Mouse (Mus musculus): ENCODE data around the gene Inpp5a.

The Inpp5a gene

DNA sequence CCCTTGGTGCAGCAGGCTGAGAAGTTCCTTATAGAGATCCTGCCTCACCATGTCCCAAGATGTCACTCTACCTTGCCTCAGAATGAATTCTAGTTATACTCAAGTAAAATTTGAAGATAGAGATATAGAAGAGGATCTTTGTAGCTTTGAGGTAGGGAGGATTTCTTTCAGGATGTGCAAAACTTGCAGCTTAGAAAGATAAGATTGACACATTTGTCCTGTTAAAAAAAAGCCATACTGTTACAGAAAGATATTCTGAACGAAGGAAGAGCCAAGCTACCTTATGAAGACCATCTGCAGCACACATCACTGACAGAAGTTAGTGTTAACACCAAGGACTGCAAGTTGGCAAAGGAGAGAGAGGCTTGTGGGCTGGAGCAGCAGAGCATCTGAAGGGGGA, 90.2 kb downstream of the Inpp5a start:
- no peak for DNase-seq (ENCODE audit: low spot score)

DNA sequence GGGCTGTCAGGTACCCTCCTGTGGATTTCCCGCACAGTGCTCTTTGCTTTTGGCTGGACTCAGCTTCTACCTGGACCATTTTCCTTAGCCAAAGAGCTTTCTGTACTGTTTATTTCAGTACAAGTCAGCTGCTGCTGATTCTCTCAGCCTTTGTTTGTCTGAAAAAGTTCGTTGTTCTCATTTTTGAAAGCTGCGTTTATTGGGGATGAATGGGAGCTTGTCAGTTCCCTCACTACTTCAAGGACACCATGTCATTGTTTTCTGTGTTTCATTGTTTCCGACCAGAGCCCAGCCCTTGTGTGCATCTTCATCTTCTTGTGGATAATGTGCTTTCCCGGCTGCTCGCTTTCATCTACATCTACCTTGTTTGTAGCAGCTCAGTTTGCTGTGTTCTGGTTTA, 90.7 kb downstream of the Inpp5a start:
- no peak for DNase-seq (ENCODE audit: low spot score)

DNA sequence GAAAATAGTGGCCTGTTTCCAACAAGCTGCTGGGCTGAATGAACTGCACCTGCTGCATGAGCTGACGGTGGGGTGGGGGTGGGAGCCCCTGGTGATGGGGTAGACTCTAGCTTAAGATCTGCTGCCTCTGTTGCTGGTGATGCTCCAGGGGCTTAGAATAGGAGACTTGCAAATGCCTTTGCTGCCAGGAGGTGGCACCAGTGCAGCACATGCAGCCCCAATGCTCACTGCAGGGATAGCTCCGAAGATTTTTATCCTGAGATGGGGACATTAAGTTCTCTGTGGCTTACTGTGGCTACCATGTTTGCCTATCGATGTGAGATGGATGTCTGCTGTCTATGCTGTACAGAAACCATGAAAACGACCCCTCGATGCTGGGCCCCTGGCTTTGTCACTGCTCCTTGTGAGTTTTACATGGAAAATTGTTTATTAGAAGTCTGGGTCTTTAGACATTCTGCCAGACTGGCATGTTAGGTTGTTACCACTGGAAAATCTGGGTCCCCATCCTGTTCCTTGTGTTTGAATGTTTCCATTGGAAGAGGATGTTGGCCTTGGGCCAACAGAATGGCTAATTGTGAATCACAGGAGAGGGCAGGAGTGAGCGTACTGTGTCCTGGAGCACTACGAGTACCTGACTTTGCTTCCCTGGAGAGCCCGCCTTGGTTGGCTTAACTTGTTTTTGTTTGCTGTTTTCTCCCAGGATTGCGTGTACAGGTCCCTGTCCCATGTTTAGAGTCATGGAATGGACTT, 95.5 kb downstream of the Inpp5a start:
- DNase-seq (ENCODE audit: low spot score), result no peak

DNA sequence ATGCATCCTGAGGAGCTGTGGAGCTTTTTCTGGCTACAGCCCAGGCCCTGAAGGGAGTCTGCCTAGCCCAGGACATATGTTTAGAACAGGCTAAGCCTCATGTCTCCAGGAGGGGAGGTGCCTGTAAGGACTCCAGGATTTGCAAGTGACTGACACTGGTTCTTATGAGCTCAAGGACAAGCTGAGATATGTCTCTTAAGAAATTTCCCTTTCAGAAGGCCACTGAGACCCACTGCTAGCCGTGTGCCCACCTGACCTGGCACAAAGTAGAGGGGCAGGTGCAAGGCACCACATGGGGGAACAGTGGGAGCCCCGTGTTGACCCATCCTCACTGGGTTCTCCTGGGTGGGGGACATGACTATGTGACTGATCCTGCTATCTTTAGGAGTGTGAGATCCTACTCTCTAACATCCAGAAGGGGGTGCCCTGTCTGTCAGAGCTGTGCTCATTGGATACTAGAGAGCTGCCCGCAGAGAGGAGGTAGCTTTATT, 100.9 kb downstream of the Inpp5a start:
- no peak for DNase-seq (ENCODE audit: low spot score)

DNA sequence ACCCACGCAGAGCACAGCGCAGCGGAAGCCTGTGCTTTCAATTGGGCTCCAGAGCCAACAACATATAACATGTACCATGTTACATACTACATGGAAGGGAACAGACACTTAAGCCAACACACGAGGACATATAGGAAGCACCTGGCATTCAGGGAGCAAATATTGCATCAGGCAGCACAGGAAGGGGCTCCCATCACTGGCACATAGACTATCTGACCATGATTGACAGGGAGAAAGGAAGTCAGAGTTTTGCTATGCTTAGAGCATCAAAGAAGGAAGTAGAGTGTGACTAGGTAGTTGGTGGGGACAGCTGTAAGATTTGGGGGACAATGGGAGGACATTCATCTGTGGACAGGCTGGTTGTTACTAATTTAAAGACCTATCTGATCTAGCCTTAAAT, 103.4 kb downstream of the Inpp5a start:
- DNase-seq (ENCODE audit: low spot score), result no peak

DNA sequence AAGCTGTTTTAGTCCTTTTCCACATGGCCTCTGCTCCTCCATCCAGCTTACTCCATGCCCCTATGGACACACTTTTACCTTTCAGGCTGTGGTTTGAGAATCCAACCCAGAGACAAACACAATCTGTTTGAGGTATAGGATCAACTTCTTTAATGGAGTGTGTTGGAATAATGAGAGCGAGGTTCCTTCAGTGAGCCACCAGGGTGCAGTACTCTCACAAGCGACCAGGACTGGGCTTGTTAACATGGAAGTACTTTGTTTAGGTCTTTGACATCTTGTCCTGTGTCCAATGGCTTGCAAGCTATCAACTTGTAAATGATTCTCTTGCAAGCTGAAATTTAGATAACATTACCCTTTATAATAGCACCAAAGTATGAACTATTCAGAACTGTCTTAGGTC, 104.0 kb downstream of the Inpp5a start:
- no peak for DNase-seq (ENCODE audit: low spot score)

DNA sequence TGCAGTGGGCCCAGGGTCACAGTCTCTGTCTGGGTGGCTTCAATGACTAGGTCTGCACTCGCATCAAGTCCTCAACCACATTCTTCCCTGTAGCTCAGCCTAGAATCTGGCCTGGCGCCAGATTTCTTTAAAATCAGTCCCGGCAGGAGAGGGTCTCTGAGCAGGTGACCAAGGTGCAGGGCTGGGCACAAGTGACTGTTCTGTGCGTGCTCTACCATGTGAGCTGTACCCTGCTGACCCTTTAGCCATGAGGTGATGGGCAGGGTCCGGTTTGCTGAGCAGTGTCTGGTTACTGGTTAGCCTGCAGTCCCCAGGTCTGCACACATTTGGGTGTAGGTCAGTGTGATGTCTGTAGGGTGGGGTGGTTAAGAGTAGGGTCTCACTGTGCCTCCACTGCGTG, 106.9 kb downstream of the Inpp5a start:
- DNase-seq (ENCODE audit: low spot score), result no peak

DNA sequence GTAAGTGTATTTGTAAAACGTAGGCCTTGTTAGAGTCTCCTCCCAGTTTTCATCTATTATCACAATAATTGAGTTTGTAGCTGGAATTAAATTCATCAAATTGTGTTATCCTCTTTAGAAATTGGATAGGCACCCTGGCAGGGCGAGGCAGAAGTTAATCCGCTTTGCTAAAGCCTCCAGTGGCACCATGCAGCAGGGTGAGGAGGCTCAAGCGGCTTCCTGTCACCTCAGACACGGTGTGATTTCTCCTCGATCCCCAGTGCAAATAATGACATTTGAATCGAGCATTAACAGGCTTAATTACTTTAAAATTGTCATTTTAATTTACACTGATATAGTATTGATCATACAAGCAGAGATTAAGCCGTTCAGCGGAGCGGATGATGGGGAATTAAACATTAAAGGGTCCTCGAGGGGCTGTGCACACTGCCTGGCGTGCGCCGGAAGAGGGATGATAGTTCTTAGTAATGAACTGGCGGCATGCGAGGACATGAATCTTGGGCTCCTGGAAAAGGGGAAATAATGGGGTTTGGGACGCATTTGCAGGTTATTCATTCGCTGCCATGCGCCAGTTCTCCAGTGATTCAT, 109.2 kb downstream of the Inpp5a start:
- DNase-seq (ENCODE audit: low spot score), result no peak

DNA sequence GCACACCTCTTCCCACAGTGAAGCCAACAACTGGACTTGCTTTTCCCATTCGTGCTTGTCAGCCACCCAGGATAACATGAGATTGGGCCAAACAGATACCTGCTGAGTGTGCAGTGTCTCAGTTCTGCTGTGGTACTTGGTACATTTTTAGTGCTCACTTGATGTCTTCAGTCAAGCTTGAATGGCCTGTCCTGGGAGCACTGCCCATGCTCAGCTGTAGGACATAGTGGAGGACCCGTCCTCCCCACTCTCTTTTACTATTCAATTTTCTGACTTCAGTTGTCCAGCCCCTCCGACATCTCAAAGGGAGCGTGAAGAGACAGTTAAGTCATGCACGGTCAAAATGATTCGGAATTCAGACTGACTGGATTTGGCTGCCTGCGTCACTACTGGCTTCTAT, 115.2 kb downstream of the Inpp5a start:
- DNase-seq (ENCODE audit: low spot score), result no peak

DNA sequence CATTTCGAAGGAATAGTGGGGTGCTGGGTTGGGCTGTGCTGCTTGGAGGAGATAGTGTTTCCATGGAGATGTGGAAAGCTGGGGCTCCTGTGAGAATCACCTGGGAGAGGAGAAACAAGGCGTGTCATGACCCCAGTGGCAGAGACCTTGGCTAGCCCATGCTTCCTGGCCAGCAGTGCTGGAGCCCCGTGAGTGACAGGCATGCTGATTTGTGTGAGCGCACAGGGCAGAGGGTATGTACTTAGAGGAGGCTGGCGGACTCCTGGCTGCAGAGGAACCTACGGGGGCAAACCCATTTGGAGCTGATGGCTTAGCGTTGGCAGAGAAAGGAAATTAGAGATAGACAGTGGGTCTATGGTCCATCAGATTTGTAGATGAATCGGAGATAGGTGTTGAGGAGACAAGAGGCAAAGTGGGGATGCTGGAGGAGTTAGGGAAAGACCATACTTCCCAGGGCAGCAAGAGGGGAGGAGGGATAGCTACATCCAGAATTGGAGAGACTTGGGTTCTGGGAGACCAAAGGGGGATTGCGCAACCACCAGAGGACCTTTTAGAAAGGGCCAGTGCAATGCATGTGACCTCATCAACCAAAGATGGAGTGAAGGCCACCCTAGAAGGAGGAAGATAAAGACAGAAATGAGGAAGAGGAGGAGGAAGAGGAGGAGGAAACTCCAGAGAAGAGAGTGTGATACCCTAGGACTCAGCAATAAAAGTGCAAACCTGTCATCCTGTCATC, 117.9 kb downstream of the Inpp5a start:
- DNase-seq (ENCODE audit: low spot score), result no peak

DNA sequence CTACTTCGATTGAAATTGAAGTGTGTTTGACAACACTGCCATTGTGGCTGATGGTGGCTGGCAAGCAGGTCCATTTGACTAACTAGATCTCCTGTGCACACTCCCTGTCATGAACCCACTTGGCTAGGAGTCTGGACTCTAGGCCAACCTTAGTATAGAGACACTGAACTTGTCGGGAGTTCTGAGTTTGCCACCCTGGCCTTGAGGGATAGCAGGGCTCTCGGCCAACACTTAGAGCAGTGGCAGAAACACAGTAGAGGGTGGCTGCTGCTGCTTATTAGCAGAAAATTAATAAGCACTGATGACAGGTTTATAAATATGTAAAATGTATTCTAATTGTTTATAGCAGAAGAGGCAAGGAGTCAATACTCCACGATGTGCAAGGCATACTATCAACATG, 120.0 kb downstream of the Inpp5a start:
- DNase-seq (ENCODE audit: low spot score), result no peak

DNA sequence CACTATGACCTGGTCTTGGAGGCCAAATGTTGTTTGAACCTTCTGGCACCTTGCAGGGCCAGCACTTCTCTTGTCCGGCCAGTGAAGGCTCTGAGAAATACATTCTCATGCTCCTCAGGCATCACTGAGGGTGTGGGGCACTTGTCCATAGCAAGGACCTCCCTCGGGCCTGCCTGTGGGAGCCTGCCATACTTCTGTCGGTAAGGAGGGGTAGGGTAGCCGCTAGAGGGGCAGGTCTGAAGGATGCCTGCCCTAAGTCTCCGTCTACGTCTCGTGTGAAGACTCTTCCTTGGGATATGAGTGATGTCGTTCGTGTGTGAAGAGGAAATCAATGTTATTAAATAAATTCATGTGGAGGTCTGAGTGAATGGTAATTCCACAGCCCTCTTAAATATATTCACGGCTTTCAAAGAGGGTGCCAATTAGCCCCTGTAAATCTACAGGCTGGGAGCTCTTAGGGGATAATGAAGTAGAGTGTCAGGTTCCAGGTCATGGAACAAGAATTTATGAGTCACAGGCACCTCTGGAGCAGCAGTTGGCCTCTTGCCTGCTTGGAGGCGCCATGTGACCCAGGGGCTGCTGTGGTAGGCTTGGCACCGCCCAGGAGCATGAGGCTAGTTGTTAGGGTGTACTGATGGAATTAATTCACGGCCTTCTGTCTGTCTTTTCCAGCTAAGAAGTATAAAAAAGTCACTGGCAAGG, 127.2 kb downstream of the Inpp5a start:
- DNase-seq (ENCODE audit: low spot score), result no peak

DNA sequence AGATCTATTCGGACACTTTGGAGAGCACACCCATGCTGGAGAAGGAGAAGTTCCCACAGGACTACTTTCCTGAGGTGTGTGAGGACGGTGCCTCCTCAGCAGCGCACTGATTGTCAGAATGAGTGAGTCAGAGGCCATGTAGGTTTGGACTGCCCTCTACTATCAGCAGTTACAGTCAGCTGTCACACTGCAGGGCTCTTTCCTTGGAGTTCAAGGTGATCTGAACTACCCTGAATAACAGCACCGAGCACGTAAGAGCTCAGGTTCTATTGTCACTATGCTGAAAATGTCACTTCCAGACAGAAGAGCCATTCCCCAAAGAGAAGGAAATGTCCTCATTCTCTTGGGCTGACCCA, 127.7 kb downstream of the Inpp5a start:
- DNase-seq (ENCODE audit: low spot score), result no peak

DNA sequence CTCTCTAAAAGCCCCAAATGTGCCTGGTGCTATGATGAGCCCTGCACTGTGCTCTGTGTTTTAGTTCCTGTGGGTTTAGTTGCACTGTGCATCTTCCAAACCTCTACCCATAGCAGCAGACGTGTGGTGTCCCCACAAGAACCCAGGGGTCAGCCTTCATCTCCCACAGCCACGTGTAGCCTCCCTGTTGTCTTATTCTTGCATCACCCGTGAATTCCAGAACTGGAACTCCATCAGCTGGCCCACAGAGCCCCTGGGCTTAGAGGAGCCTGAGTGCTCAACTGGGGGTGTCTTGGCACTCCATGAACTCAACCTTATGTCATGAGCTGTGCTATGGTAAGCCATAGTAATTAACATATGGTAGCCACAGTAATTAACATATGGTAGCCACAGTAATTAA, 129.4 kb downstream of the Inpp5a start:
- DNase-seq (ENCODE audit: low spot score), result no peak

DNA sequence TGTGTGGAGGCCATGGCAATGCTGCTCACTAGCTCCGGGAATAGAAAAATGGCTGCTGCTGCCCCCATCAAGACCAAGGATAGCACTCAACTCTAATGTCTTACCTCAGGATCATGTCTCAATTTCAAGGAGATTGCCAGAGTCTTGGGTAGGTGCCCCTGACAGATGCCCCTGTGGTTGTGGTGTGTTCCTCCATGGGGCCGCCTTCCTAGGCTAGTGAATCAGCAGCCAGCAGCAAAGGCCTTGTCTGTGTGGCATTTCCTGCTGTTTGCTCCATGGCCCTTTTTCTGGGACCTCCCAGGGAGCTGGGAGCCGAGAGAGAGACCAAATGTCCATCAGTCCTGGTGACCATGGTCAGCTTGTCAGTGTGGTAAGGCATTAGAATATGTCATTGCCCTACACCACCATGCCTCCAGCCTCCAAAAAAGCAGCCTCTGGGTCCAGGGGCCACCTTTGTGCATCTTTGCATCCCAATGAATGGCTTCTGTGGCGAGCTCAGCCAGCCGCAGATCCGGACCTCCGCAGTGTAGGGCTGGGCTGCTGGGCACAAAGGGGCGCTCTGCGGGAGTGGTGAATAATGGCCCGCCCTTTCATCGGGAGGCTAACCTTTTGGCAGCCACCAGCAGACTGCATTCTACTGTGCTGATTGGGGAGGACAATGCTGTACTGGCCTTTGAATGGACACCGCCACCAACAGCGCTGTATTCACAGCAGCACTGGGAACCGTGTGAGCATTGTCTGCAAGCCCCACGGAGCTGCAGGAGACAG, 139.6 kb downstream of the Inpp5a start:
- DNase-seq (ENCODE audit: low spot score), result no peak

DNA sequence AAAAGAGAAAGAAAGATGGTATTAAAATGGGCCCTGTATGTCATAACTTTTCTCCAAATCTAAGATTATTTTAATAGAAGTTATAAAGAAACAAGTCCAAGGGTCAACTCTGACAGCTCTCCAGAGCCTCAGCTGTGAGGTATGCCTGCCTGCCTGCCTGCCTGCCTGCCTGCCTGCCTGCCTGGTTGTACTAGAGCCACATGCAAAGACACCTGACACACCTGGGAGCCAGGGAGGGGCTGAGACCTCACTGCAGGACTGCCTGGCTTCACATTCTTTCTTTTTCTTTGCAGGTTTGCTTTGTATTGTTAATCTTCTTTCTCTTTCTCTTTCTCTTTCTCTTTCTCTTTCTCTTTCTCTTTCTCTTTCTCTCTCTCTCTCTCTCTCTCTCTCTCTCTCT, 140.3 kb downstream of the Inpp5a start:
- DNase-seq (ENCODE audit: low spot score), result no peak

DNA sequence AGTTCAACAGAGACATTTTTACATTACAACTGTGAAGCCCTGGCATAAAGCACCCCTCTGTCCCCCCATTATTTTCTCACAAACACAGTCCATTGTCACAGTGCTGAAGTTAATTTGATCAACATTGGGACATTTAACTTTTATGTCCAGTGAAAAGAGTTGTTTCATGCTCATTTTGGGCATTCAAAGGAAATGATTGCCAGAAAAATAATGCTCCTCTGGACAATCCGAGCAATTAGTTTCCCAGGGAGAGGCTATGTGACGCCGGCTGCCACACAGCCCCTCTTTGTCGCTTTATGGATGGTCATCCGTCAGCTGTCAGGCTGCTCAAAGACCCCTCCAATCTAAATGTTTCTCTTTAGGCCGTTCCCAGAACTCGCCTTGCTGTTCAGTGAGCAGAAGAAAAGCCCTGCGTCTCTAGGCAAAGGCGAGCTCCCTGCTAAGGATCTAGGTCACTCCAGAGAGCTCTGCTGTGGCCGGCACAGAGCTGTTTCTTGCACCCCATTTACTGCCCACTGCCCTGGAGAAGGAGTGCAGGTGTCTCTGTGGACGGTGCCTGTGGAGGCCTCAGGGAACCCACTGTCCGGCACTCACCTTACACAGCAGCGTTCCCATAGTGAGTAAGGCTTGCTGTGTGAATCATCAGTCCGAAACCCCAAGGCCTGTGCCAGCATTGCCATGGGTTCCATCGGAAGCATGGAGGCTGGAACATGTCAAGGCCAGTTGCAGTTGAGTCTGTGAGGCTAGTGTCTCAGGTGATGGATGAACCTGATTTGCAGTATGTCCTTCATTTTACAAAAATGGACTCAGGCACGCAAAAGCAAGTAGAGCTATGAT, 141.9 kb downstream of the Inpp5a start:
- DNase-seq (ENCODE audit: low spot score), result no peak

DNA sequence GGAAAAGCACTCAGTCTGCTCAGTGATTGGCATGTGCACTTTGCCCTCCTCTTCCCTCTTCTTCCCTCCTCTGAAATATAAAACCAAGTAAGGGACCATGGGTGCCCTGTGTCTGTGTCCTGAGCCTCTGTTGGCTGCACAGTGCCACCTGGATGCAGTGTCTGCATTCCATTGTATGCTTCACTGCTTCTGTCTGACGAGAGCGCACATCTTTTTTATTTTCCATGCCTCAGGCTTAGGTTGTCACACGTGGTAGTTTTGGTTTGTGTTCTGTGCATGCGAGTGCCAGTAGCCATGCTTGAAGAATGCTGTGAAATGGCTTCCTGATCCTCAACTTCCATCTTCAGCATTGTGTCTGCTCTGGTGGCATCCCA, 142.5 kb downstream of the Inpp5a start:
- no peak for DNase-seq (ENCODE audit: low spot score)

DNA sequence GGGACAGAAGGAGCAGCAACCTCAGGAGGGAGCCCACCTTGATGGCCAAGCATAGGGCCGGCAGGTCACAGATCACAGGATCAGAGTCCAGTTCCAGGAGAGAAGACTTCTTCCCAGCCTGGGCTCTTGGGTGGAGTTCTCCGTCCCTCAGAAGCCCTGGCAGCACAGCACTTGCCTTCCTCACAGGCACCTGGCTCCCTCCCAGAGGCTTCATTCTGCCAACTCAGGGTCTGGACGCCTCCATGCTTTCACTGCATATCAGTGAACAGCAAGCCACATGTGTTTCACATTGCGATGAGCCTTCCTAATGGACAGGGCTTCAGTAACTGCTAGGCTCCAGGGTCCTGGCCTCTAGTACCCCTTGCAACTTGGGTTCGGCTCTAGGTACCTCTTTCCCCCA, 147.4 kb downstream of the Inpp5a start:
- no peak for DNase-seq (ENCODE audit: low spot score)

DNA sequence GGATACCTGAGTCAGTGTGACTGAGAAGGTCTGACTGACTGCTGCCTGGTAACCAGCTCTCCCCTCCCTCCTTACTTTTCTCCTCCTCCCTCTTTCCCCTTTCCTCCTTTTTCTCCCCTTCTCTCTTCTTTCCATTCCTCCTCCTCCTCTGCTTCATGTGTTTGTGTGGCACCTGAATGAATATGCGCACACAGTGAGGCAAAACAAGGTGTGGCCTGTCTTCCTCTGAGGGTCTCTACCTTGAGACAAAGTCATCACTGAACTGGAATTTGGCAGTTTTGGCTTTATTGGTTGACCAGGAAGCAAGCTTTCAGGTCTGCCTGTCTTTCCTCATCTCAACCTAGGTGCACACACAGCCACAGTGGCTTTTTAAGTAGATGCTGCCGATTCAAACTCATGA, 147.9 kb downstream of the Inpp5a start:
- no peak for DNase-seq (ENCODE audit: low spot score)

DNA sequence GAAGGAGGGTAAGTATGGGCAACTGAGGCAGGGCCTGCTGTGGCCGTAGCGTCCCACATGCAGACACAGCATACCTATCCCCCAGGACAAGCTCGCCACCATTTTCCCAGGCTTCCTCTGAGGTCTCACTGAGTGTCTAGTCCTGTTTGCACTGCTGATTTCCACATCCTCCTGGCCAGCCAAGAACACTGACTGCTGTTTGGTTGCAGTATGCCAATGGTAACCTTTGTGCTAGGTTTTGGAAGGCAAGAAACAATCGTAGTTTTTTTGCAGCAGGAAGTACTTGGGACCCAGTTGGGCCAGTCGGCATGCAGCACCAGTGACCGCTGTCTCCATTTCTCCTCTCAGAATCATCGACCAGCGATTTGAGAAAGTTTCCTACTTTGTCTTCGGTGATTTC, 148.9 kb downstream of the Inpp5a start:
- no peak for DNase-seq (ENCODE audit: low spot score)

Measured in T-cell, adult 2 months (primary cell).